Mouse (Mus musculus) CD4-positive, CD25-positive, alpha-beta regulatory T cell (primary cell): Measurements from ENCODE around the gene Rabl6. TPM values are rescaled to one million over a fixed set of nuclear protein-coding genes. Genes with fewer than 3 reads are reported as not detected.

ENCODE experiments used
- polyA plus RNA-seq: library from polyadenylated mRNA; unstranded; fragments of 100-300 nt; shearing (Covaris generic); gene quantifications from one replicate; pipeline ENCODE4 v1.2.1, GENCODE M21; 2017

Rabl6 gene
- 51.6 TPM for polyA plus RNA-seq

DNA sequence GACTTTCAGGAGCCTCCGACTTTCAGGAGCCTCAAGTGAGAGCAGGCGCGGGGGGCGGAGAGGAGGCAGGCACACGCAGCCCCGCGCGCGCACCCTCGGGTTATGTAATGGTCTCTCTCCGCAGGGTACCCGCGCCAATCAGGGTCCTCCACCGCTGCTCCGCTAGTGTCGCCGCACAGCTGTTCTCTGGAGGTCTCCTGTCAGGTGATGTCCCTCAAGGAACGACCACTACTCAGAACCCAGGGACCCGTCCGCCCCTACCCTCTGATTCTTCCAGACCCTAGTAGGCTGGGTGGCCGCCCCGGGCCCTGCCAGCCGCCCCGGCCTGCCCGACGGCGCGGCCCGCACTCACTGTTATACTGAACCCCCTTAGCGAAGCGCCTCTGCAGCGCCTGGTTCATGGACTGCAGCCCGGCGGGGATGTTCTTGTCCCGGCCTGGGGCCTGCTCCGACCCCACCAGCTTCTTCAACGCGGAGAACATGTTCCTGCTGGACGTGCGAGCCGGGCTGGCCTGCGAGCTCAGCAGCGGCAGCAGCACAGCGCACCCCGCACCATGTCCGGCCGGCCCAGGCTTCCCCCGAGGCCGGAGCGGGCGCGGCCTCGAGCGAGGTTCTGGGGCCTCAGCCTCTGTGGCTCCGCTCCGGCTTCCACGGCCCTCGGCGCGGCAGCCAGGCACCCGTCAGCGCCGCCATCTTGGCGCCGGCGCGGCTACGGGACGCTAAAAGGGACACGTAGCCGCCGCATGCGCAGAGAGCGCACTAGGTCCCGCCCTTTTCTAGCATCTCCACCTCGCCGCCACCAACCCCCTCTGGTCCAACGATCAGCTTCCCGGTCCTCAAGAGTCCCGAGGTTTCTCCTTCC, at the start of gene Rabl6:
Rabl6 (minus strand) TSS at position 761 of the 862 bp plus-strand sequence.

DNA sequence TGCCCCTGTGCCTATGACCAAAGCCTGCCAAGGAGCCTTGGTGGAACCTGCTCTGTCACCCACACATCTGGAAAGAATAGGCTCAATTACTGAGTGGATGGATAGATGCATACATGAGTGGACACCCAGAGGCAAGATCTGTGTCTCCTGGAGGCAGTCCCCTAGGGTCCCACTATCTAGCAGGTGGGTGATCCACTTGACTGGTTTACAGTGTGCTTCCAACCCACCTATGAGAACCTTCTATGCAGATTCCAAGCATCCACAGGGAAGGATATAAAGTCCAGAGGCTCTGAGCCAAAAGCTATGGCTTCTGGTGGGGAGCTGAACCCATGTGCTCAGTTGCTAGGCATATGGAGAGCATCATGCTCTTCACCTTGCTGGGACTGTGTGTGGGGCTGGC, 49.3 kb upstream of the Rabl6 start, which contains the start of gene Lcn5:
Lcn5 (plus strand) TSS at position 301 of the 400 bp plus-strand sequence.

DNA sequence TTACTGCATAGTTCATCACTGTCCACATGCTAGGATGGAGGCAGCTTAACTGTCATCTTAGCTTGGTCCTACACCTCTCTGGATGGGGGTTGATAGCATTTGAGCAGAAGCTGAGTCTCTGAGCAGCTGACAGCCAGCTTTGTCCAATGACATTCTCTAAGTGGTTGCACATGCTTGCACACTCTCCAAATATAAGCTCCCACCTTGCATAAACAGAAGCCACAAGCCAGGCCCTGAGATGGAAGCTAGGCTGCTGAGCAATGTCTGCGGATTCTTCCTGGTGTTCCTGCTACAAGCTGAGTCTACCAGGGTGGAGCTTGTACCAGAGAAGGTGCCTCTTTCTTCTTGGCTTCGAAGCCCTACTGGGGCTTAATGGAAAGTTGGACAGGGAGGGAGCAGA, 44.6 kb upstream of the Rabl6 start, which contains the start of gene Lcn8:
Lcn8 (plus strand) TSS at position 219 of the 400 bp plus-strand sequence.

DNA sequence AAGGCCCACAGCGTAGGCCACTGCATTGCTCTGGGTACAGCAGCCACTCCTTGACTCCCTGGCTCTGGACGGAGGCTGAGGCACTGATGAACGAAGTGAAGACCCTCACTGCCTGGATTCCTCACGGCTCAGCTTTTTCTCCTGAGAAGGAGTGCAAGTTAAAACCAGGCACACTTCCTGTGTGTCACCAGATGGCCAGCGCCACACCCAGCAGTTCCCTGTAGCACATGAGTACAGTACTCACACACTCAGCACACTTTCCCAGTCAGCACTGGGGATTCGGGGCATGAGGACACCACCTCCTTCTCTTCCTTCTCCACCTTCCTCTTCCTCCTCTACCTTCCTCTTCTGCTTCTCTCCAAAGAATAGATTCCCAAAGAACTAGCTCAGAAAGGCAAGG, 19.5 kb upstream of the Rabl6 start, which contains the start of gene Fcna:
Fcna (minus strand) TSS at position 220 of the 400 bp plus-strand sequence.

DNA sequence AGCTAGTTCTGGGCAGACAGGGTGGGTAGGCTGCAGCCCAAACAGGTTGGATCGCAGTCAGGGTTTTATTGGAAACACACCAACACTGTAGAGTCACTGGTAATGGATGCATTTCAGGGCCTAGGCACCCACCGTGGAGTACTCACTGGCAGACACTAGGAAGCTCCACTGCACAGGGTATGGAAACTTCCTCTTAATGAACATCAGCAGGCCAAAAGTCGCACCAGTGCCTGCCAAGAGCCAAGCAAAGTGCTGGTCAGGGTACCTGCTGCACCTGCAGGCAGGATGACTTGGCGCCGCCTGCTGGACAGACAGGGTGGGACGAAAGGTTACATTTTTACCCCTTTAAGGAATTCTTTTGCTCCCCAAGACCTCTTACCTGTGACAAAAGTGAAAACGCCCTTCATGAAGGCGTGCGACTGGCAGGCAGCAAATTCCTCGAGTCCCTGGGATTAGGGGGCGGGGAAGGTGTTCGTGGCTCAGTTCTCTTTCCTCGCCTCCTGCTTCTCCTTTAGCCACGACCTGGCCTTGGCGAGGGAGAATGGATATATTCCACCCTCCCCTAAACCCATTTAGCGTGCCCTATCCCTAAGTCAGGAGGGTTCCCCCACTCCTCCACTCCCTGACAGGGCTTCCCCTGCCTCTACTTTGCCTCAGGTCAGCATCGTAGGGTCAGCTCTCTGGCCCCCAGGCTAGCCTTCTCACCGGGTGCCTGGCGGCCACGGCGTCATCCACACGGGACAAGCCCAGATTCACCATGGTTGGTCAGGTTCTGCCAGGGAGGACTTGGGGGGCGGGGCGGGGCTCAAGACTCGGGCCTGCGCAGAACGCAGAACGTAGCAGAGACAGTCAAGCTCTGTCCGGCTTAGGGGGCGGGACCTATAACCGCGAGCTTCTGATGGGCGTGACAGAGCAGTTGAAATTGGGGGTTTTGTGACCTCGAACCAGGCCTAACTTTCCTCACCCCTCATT, 13.2 kb upstream of the Rabl6 start, which contains the start of gene Tmem141:
Tmem141 (minus strand) TSS at position 777 of the 972 bp plus-strand sequence.

DNA sequence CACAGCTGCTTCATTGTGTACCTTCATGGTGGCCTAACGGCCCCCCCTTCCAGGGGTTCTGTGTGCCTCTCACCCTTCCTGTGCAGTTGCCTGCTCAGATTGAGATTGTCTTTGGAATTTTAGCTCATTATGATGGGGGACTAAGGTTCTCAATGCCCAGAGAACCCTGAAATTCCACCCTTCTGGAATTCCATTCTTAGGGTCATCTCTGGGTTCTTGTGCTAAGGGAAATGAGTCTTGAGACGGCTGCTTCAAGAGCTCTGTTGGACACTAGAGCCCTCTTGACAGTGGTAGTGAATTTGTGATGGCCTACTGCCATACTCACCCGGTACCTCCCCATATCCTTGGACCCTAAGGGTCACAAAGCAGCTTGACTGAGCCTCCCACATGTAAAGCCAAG, 9.3 kb upstream of the Rabl6 start, which contains the start of gene Ccdc183:
Ccdc183 (minus strand) TSS at position 101 of the 400 bp plus-strand sequence.

DNA sequence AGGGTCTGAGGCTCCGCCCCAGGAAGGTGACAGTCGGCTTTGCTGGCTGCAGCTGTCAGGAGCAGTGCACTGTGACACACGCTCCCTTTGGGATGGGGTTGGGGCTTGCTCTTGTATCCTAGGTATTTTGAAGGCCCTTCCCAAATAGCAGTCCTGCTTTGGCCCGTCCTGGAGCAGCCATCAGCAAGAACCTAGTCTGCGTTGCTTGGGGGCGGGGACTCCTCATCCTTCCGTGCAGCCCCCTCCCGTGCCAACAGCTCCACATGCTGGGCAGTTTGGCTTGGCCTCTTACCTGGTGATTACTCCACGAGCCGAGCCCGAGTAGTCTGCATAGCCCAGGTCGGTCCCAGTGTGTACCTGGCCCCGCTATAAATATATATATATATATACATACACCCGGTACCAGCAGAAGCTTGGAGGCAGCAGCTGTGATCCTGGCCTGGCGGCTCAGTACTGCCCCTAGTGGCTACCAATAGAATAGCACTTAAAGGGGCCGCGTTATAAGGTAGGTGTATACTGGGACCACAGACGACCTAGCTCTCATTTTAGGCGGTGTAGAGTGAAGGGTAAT, 26.9 kb downstream of the Rabl6 start, which contains the start of gene Ajm1:
Ajm1 (minus strand) TSS at position 464 of the 571 bp plus-strand sequence.

DNA sequence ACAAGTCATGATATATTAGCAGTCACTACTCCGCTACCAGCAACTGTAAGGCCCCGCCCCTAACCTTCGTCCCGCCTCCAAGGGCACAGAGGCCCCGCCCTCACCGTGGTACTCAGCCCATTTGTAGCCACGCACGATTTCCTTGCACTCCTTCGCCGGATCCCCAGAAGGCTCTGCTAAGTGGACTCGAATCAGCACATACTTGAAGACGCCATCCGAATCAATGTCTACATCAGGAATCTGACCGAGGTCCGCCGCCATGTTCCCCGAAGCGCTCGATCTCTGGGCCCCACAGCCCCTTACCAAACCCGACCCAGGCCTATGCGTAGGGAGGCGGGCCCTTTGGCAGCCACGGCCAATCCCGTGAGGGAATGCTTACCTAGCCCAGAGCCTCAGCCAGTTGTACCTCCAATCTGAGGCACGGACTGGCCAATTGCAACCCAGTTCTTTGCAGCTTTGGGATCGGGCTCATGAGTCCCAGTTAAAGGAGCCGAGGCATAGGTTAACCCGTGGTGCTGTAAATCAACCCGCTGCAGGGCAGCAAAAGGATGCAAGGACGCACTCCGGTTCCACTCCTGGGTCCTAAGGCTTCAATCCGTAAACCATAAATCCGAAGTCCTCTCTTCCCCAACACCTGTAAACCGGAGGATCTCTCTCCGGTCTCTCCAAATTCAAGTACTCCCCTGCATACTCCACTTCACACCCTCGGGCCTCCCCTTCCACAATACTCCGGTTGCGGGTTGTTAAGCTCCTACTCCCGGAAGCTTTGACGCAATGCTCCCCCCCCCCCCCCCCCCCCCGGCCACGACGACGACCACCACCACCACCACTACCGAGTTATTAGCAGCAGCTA, 33.5 kb downstream of the Rabl6 start, which contains the start of the genes Mamdc4 and Phpt1:
Mamdc4 (minus strand) TSS at position 267 of the 853 bp plus-strand sequence.
Phpt1 (minus strand) TSS at position 646 of the 853 bp plus-strand sequence.

DNA sequence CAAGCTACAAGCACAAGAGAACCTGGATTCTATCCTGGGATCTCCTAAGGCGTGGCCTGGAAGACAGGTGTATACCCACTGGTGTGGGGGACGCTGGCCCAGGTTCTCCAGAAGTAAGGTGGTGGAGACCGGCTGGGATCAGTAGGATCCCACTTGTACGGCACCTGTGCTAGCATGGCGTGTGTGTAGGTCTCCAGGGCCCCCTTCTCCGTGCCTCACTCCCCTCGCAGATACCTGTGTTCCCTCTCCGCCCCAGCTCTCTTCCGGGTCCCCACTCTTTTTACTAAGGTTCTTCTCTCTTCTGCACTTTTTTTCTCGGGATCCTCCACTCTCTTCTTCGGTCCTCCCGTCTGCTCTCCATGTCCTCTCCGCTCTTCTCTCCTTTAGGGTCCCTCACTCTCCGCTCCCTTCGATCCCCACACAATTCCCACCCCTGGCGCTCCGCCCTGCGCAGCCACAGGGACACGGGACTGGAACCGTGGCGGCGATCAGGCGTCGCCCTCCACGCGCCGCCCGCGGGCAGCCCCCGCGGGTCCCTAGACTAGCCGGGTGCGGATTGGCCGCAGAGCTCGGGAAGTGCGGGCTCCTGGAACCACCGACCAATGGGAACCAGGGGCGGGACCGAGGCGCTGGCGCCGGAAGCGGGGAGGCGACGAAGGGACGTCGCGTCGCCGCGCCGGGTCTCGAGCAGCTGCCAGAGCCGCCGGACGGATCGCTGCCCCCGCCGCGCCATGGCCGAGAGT, 50.9 kb downstream of the Rabl6 start, which contains the start of gene Edf1:
Edf1 (plus strand) TSS at position 627 of the 743 bp plus-strand sequence.

DNA sequence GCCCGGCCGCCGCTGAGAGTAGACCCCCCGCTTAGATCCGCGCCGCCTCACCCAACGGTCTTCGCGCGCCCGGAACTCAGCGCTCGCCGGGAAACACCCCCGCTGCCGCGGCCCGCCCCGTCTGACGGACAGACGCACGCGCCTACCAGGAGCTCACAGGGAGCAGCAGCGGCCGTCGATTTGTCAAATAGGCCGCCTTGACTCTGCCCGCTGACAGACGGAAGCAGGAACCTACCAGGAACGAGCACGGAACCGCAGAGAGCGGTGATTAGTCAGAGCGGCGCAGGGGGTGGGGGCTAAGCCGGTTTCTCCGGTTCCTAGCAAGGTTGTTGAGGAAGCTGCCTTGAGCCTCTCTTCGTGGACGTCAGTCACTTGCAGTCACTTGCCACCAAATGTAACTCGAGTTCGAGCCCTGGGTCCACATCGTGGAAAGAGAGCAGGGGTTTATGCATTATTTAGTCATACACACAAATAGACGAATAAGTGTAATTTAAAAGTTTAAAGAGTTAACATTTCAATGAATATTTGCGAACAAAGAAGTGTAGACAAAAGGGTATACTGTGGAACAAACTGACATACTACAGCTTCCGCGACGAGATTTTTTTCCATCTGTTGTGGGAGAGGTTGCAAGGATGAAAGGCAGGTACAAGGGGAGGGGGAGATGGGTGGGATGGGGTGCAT, 61.4 kb downstream of the Rabl6 start, which contains the start of gene Traf2:
Traf2 (minus strand) TSS at position 130 of the 681 bp plus-strand sequence.

Other genes starting within 250 kb of the Rabl6 start
- gene Uap1l1, start 242.8 kb downstream of the Rabl6 start, polyA plus RNA-seq: 40.8 TPM
- gene Sapcd2, start 236.2 kb downstream of the Rabl6 start, polyA plus RNA-seq: 0.87 TPM
- not detected for gene Entpd2, start 212.6 kb downstream of the Rabl6 start, polyA plus RNA-seq
- 0.96 TPM for gene Npdc1, start 209.2 kb downstream of the Rabl6 start, polyA plus RNA-seq
- gene Fut7, start 185.3 kb downstream of the Rabl6 start, polyA plus RNA-seq: 5.3 TPM
- 74.7 TPM for gene Abca2, start 179.8 kb downstream of the Rabl6 start, polyA plus RNA-seq
- 3.2 TPM for gene Clic3, start 151.7 kb downstream of the Rabl6 start, polyA plus RNA-seq
- gene Paxx, start 147.4 kb downstream of the Rabl6 start, polyA plus RNA-seq: 112 TPM
- not detected for gene Ptgds, start 138.5 kb downstream of the Rabl6 start, polyA plus RNA-seq
- gene Lcn12, start 114.6 kb downstream of the Rabl6 start, polyA plus RNA-seq: not detected
- 110 TPM for gene Fbxw5, start 107.8 kb downstream of the Rabl6 start, polyA plus RNA-seq
- 9.6 TPM for gene C8g, start 106.8 kb downstream of the Rabl6 start, polyA plus RNA-seq
- 80.4 TPM for gene Traf2, start 61.6 kb downstream of the Rabl6 start, polyA plus RNA-seq
- gene Edf1, start 50.7 kb downstream of the Rabl6 start, polyA plus RNA-seq: 341 TPM
- 1.4 TPM for gene Mamdc4, start 33.7 kb downstream of the Rabl6 start, polyA plus RNA-seq
- gene Phpt1, start 33.3 kb downstream of the Rabl6 start, polyA plus RNA-seq: 72.2 TPM
- gene Ajm1, start 26.8 kb downstream of the Rabl6 start, polyA plus RNA-seq: 0.20 TPM
- gene Ccdc183, start 9.2 kb upstream of the Rabl6 start, polyA plus RNA-seq: not detected
- 1.1 TPM for gene Tmem141, start 13.5 kb upstream of the Rabl6 start, polyA plus RNA-seq
- 2.9 TPM for gene Fcna, start 19.5 kb upstream of the Rabl6 start, polyA plus RNA-seq
- not detected for gene Lcn8, start 44.6 kb upstream of the Rabl6 start, polyA plus RNA-seq
- gene Lcn5, start 49.4 kb upstream of the Rabl6 start, polyA plus RNA-seq: not detected
- gene Lcn6, start 68.3 kb upstream of the Rabl6 start, polyA plus RNA-seq: not detected
- 0.22 TPM for gene Lcn10, start 74.2 kb upstream of the Rabl6 start, polyA plus RNA-seq
- not detected for gene Obp2a, start 91.5 kb upstream of the Rabl6 start, polyA plus RNA-seq
- 177 TPM for gene Bmyc, start 98.2 kb upstream of the Rabl6 start, polyA plus RNA-seq
- not detected for gene Obp2b, start 128.5 kb upstream of the Rabl6 start, polyA plus RNA-seq
- not detected for gene Lcn3, start 157.0 kb upstream of the Rabl6 start, polyA plus RNA-seq
- gene Lcn11, start 168.5 kb upstream of the Rabl6 start, polyA plus RNA-seq: not detected
- gene Gm13539, start 173.7 kb upstream of the Rabl6 start, polyA plus RNA-seq: not detected
- not detected for gene Glt6d1, start 207.3 kb upstream of the Rabl6 start, polyA plus RNA-seq
- not detected for gene Lcn9, start 214.6 kb upstream of the Rabl6 start, polyA plus RNA-seq
- not detected for gene Sohlh1, start 238.7 kb upstream of the Rabl6 start, polyA plus RNA-seq